Mouse (Mus musculus) frontal cortex, adult (tissue): ENCODE results near the gene Rsph6a.

Source experiments
- ATAC-seq: cut with Nextera tagmentation; 2 replicates; pipeline ENCODE4 v1.9.2; 2017; ENCODE audit warnings: mild to moderate bottlenecking, moderate library complexity, mixed read lengths; ENCODE audit not compliant: low TSS enrichment

Rsph6a gene

DNA sequence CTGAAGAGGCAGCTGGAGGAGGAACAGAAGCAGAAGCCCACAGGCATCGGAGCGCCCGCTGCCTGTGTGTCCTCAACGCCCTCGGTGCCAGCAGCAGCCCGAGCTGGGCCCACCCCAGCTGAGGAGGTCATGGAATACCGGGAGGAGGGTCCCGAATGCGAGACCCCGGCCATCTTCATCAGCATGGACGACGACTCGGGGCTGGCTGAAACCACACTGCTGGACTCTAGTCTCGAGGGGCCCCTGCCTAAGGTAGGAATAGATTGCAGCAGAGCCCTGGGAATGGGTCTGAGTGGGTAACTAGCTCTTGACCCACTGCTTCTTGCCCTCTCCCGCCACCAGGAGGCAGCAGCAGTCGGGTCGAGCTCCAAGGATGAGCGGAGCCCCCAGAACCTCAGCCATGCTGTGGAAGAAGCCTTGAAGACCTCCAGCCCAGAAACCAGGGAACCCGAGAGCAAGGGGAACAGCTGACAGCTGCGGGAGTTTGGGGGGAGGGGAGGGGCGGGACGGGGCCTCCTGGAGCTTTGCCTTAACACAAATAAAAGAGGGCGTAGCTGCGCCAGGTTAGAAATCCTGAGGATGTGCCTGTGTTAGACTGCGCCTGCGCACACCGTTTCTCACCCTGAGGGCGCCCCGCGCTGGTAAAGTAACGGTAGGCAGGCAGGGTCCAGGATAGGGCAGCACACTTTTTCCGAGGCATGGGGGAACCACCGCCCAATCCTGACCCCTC, at the start of gene Rsph6a:
TSS of gene Rsph6a (plus strand) at position 644 of the 730 bp plus-strand sequence.
- ATAC-seq: no peak

GRCm38 (mm10) chr7:19005417-19006121, 48.9 kb upstream of the Rsph6a start:
- no peak for ATAC-seq

- ATAC-seq: no peak
Observed at GRCm38 (mm10) chr7:19006476-19006875, 48.0 kb upstream of the Rsph6a start.

DNA sequence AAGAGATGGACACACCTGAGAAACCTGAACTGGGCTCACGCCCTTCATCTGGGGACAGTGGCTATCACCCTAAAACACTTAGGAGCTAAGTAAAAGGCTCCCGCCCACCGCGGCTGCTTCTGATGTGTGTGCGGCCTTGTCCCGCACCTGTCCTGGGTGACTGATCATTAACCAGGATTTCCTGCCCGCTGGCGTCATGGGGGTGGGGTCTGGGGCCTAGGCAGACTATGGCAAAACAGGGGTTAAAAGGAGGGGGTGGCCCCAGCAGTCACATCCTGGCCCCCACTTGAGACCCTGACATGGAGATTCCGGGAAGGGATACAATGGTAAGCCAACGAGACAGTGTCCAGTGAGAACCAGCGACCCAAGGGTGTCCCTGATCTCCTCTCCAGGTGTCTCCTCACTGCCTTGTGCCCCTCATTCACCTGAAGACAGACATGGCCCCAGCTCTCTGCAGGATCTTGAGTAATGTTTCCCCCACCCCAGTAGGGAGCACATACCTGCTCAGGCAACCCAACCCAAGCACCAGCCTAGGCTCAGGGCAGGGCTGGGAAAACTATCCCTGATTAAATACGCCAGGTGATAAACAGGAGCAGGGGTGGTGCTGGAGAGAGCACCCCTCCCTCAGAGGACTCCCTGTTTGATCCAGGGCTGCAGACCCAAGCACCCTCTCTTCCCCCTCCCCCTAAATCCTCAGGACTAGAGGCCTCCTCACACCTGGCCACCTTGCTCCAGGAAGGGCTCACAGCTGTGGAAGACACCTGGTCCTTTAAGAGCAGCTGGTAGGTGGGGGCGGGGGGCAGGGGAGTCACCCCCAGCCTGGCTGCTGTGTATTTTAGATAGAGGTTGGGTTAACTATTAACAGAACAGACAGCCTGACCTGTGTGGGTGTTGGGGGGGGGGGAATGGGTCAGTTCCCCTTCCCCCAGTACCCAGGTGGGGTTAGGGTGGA, 47.2 kb upstream of the Rsph6a start:
- ATAC-seq: no peak

GRCm38 (mm10) chr7:19010581-19010980, 43.9 kb upstream of the Rsph6a start:
- ATAC-seq: no peak

DNA sequence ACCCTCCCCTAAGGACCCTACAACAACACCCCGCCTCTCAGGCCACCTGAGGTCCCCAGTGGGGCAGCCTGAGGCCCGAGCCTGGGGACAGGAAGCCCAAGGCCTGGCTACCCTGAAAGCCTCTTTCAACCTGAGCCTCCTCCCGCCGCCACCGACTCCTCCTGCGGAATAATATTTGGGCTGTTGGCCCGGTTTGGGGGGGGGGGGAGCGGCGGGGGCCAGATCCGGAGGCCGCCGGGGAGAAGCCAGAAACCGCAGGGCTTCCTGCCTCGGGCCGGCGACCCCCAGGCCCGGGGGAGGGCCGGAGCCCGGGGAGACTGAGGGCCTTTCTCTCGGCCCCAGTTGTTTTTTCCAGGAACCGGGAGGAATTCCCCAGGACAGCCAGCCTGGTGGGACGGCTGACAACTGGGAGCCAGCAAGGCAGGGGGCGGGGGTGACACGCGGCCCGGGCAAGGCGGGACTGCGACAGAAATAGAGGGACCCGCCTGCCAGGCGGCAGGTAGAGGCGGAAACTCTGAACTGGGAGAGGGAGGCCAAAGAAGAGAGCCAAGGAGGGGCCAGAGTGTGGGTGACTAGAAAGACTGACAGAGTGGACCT, 42.4 kb upstream of the Rsph6a start:
- ATAC-seq: no peak

DNA sequence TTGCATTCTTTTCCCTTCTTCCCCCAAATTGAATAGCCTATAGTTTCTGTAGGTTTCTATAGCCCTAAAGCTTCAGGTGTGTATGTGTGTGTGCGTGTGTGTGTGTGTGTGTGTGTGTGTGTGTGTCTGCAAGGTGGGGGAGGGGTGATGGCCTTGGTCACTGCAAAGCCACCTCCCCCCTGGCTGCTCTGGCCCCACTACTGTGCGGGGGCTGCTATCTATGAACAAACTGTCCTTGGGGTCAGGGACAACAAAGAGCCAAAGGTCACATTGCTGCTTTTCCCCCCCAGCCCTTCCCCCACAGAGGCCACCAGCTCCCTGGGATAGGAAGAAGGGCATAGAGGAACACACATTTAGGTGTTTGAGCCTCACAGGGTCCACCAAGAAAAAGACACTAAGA, 41.6 kb upstream of the Rsph6a start:
- no peak for ATAC-seq

DNA sequence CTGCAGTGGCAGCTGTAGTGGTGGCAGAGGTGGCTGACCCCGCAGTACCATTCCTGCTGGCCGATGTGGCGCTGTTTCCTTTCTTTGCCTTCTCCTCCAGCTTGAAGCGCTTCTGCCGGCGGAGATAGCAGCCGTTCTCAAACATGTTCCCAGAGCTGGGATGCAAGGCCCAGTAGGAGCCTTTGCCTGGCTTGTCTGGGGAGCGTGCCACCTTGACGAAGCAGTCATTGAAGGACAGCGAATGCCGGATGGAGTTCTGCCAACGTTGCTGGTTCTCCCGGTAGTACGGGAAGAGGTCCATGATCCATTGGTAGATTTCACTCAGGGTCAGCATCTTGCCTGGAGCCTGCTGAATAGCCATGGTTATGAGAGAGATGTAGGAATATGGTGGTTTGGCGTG, 40.0 kb upstream of the Rsph6a start:
- no peak for ATAC-seq

GRCm38 (mm10) chr7:19016042-19016441, 38.4 kb upstream of the Rsph6a start:
- ATAC-seq: no peak

- ATAC-seq: no peak
Observed at GRCm38 (mm10) chr7:19017909-19018308, 36.6 kb upstream of the Rsph6a start.

- no peak for ATAC-seq
Observed at GRCm38 (mm10) chr7:19021048-19021447, 33.4 kb upstream of the Rsph6a start.

DNA sequence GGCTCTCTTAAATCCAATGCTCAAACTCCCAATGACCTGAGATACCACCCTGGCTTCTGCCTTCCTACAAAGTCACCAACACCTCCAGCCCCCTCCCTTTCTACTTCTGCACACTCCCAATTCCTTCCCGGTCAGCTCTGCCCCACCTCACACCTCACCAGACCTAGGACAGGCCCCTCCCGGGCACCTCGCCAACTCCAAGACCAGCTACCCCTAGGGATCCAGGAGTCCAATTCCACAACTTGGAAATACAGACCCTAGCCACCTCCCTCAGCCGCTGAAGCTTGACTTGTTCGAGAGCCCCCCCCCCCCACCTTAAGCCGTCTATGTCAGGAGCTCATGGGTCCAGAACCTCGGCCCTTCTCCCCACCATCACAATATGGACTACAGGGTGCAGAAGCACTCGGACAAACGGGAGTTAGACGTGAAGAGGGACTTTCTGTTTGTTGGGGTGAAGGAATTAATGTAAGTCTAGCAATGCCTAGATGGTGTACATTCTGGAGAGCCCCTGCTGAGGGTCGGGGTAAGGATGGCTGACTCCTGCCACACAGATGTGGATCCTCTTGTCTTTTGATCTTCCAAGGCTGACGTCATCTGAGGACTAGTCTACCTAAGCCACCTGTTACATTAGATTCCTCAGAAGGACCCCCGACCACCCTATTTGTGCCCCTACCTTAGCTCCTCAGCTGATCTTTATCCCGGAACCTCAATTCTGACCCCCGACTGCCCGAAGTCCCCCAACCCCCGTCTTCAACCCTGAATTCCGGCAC, 32.1 kb upstream of the Rsph6a start:
- ATAC-seq: no peak

DNA sequence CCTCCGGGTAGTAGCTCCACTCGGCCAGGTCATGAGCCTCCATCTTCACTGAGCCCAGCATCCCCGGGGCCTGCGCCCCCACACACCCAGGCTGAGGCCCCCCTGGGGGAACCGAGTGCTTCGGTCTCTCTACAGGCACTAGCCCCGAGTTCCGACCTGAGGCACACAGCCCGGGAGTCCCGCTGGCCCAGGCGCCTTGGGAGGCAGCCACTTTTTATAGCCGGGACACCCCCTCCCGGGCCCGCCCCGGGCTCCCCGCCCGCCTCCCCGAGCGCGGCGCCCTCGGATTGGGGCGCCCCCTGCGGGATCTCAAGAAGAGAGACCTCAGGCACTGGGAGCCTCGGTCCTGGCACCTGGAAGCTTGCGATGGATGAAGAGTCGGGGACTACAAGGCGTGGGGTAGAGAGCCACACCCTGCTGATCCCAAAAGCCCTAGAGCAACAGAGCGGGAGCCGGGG, 31.1 kb upstream of the Rsph6a start, which contains the start of gene Foxa3:
TSS of gene Foxa3 (minus strand) at position 182 of the 458 bp plus-strand sequence.
- no peak for ATAC-seq

GRCm38 (mm10) chr7:19024096-19024506, 30.4 kb upstream of the Rsph6a start, which contains the start of gene Sympk:
Sympk (plus strand) TSS chr7:19024377.
- ATAC-seq: peak; percentile 91

- ATAC-seq: peak; percentile 24; the same call in 1 of the 2 replicates
Observed at GRCm38 (mm10) chr7:19024581-19025255, 29.8 kb upstream of the Rsph6a start.

- no peak for ATAC-seq
Observed at GRCm38 (mm10) chr7:19028067-19028466, 26.4 kb upstream of the Rsph6a start.

DNA sequence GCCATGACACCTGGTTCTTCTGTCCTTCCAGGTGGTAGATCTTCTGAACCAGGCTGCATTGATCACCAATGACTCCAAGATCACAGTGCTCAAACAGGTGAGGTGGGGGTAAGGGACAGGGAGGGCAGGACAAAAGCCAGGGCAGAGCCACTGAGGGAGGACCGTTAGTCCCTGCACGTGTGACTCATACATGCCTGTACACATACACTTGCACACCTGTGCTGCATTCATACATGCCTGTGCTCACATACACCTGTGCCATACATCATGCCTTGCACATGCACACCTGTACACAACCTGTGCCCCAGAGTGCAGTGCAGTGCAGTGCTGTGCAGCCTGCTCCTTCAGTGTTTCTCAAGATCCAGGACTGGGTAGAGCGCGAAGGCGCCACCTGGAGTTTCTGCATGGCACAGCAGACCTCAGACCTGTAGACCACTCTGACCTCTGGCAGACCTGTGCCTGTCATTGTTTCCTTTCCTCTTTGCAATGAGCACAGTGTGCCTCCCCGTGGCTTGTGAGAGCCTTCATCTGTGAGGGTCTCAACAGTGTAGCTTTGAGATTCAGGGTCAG, 25.3 kb upstream of the Rsph6a start:
- peak; percentile 38; the same call in 1 of the 2 replicates for ATAC-seq

GRCm38 (mm10) chr7:19031641-19032040, 22.8 kb upstream of the Rsph6a start:
- ATAC-seq: no peak

DNA sequence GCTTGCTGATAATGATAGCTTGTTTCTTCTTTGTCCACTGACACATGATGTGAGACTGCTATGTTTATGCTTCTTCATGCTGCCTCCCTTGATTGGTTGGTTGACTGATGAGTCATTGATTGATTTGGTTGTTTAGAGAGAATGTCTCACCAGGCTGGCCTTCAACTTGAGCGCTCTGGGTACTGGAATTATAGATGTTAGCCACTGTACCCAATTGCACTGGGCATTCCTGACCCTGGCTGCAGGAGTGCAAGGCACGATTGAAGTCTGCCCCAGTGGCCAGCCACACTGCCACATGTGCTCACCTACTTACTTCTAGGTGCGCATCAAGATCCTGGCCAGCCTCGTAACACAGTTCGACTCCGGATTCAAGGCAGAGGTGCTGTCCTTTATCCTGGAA, 9.9 kb upstream of the Rsph6a start:
- ATAC-seq: no peak
